Mouse (Mus musculus) embryonic fibroblast, embryonic 13.5 days (primary cell): Measurements from ENCODE around the gene Arid5a.

Experiments
- CTCF ChIP-seq: IDR thresholded peaks from 2 replicates; pipeline ENCODE4 v1.5.1; 2011; ENCODE audit warnings: mild to moderate bottlenecking, control low read depth, low read length, moderate library complexity, borderline replicate concordance; ENCODE audit not compliant: insufficient read depth
- POLR2A ChIP-seq: IDR thresholded peaks from 2 replicates; pipeline ENCODE4 v1.6.1; 2011; ENCODE audit warnings: low read depth, mild to moderate bottlenecking, control low read depth, low read length, moderate library complexity

- TF ChIP-seq POLR2A (no peak), CTCF (no peak)
Observed at GRCm38 (mm10) chr1:36307121-36307494, 425 bp upstream of the Arid5a start.
